Mouse (Mus musculus) liver, adult 2 months (tissue): ENCODE results near the gene Iffo2. TPM values are rescaled to one million over a fixed set of nuclear protein-coding genes. Genes with fewer than 3 reads are reported as not detected.

Experiments used
- DNase-seq: peaks from one replicate; pipeline ENCODE4 v3.0.0-alpha.2; 2011; ENCODE audit warnings: low read depth, low spot score; ENCODE audit errors: extremely low read depth
- H3K27ac ChIP-seq: fragments of 200-500 bp; replicated peaks from 2 replicates; pipeline ENCODE4 v1.5.1; 2012; ENCODE audit warnings: low read depth, mild to moderate bottlenecking, control low read depth, inconsistent platforms, low read length; ENCODE audit not compliant: insufficient read depth
- H3K27me3 ChIP-seq: fragments of 200-500 bp; 2 replicates; pipeline ENCODE4 v1.6.1; 2012; ENCODE audit warnings: mild to moderate bottlenecking, moderate library complexity, low read length, inconsistent platforms; ENCODE audit not compliant: control insufficient read depth, insufficient read depth
- H3K36me3 ChIP-seq: fragments of 200-500 bp; 2 replicates; pipeline ENCODE4 v1.6.1; 2012; ENCODE audit warnings: low read length, inconsistent platforms; ENCODE audit not compliant: control insufficient read depth, insufficient read depth
- H3K4me1 ChIP-seq: fragments of 200-500 bp; 2 replicates; pipeline ENCODE4 v1.6.1; 2011; ENCODE audit warnings: low read length; ENCODE audit not compliant: control insufficient read depth, insufficient read depth
- H3K4me3 ChIP-seq: fragments of 200-500 bp; 2 replicates; pipeline ENCODE4 v1.5.1; 2011; ENCODE audit warnings: low read depth, mild to moderate bottlenecking, control low read depth, low read length, moderate library complexity; ENCODE audit not compliant: insufficient read depth
- H3K79me2 ChIP-seq: fragments of 200-500 bp; 2 replicates; pipeline ENCODE4 v1.6.1; 2012; ENCODE audit warnings: inconsistent platforms, mild to moderate bottlenecking, low read length, moderate library complexity; ENCODE audit not compliant: control insufficient read depth, insufficient read depth
- H3K9ac ChIP-seq: fragments of 200-500 bp; 2 replicates; pipeline ENCODE4 v1.6.1; 2012; ENCODE audit warnings: low read depth, mild to moderate bottlenecking, control low read depth, inconsistent platforms, low read length
- CTCF ChIP-seq: fragments of 200-500 bp; IDR thresholded peaks from 2 replicates; pipeline ENCODE4 v1.5.1; 2011; ENCODE audit warnings: low read depth, low read length, control low read depth
- POLR2A ChIP-seq: fragments of 200-500 bp; IDR thresholded peaks from 2 replicates; pipeline ENCODE4 v1.6.1; 2011; ENCODE audit warnings: low read length, control low read depth; ENCODE audit not compliant: insufficient read depth; ENCODE audit errors: extremely low read depth
- WGBS: fragments of 180-500 bp; shearing (Covaris S2); methylation state at CpG from one replicate; pipeline ENCODE4 v1.1.7; 2018; 5-methylcytosine and 5-hydroxymethylcytosine counted together
- polyA plus RNA-seq: library from polyadenylated mRNA; depleted of rRNA; stranded (reverse); fragments of >200 nt; gene quantifications from 2 replicates; pipeline ENCODE4 v1.2.3, GENCODE M21; 2012
- total RNA-seq: library from RNA; depleted of rRNA; stranded (reverse); fragments of >200 nt; gene quantifications from 2 replicates; pipeline ENCODE4 v1.2.3, GENCODE M21; 2014

Iffo2 gene
- total and polyA plus RNA-seq, 2 experiments, result 4.3 to 7.0 TPM

DNA sequence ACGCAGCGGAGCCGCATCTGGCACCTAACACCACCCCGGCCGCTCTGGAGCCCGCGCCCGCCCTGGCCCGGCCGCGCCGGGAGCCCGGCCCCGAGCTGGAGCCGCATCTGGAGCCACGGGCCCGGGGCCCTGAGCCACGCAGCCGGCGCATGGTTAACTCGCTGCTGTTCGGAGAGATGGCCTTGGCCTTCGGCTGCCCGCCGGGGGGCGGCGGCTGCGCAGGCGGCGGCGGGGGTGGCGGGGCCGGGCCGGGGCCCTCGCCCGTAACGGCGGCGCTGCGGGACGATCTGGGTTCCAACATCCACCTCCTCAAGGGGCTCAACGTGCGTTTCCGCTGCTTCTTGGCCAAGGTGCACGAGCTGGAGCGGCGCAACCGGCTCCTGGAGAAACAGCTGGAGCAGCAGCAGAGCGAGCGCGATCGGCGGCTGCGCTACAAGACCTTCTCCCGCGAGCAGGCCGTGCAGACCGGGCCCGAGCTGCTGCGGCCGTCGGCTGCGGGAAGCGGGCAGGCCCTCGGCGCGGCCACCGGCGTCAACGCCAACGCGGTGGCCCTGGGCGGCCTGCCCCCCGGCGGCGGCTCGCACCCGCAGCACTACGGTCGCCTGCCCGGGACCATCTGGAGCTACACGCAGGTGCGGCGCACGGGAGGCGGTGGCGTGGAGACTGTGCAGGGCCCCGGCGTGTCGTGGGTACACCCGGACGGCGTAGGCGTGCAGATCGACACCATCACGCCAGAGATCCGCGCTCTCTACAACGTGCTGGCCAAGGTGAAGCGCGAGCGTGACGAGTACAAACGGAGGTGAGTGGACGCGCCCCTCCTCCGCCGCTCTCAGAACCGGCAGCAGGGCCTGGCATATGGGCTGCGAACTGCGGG lies 44.7 kb downstream of the Iffo2 start:
- no peaks in the 10 kb centered on the region for H3K27me3 ChIP-seq
- H3K79me2 ChIP-seq, result peaks cover 37% of the 10 kb centered on the region
- DNase-seq, result peak; percentile 45
- peak overlapping the region; percentile 74 for H3K4me3 ChIP-seq
- H3K36me3 ChIP-seq, result no peaks in the 10 kb centered on the region
- H3K9ac ChIP-seq, result peak overlapping the region; percentile 94
- H3K4me1 ChIP-seq, result peaks cover 41% of the 10 kb centered on the region
- under 1% methylated on average over 100 of the region's 111 CpGs for WGBS
- TF ChIP-seq CTCF (no peak), POLR2A (no peak)
- peak overlapping the region; percentile 80 for H3K27ac ChIP-seq

DNA sequence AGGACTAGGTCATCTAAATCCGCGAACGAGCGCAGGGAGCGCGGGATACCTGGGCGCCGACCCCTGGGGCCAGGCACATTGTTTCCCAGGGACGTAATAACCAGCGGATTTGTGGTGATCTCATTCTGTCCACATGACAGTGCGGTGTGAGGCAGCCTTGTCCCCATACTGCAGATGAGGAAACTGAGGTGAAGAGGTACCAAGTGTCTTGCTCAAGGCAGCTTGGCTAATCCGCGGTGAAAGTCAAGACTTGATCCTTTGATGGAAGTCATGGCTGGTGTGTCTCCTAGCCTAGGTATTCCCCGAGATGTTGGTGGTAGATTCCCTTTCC lies 45.3 kb downstream of the Iffo2 start:
- H3K27ac ChIP-seq, result peak overlapping the region; percentile 80
- H3K4me1 ChIP-seq, result peaks cover 46% of the 10 kb centered on the region
- H3K36me3 ChIP-seq, result no peaks in the 10 kb centered on the region
- peak overlapping the region; percentile 94 for H3K9ac ChIP-seq
- 2% methylated on average over 14 of the region's 14 CpGs for WGBS
- peaks cover 40% of the 10 kb centered on the region for H3K79me2 ChIP-seq
- H3K4me3 ChIP-seq, result peak overlapping the region; percentile 74
- peak; percentile 51 for DNase-seq
- TF ChIP-seq POLR2A (no peak), CTCF (no peak)
- no peaks in the 10 kb centered on the region for H3K27me3 ChIP-seq

DNA sequence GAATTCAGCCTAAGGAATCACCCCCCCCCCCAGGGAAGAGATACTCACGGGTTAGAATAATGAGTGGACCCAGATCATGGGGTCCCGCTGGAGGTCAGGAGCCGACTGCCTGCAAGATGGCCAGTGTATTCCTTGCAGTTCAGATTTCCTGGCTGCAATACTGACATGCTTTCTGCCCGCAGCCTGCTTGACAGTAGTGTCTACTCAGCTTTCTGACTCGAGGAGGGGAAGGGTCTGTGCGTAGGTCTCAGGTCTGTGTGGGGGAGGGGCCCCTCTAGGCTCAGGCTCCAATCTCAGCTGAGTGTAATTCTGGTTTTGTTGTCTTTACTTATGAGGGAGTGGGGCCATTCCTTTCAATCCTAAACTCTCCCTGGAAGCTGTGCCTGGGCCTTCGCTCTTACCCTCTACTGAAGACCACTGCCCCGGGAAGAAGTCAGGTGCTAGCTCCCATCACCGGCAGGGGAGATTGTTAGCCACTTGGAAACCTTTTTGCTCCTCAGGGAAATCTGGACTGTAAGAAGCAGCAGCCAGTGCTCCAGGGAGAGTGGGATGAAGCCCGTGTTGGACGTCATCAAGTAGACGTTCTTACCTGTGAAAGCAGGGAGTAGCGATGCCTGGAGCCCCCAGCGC lies 46.0 kb downstream of the Iffo2 start:
- no peak for DNase-seq
- H3K27ac ChIP-seq, result peak overlapping the region; percentile 20; the same call in 1 of the 2 replicates
- H3K4me3 ChIP-seq, result no peak overlapping the region; the same call in 1 of the 2 replicates
- no peaks in the 10 kb centered on the region for H3K36me3 ChIP-seq
- WGBS, result 26% methylated on average over 14 of the region's 14 CpGs
- H3K27me3 ChIP-seq, result no peaks in the 10 kb centered on the region
- peaks cover 53% of the 10 kb centered on the region for H3K4me1 ChIP-seq
- H3K9ac ChIP-seq, result peak overlapping the region; percentile 57
- H3K79me2 ChIP-seq, result peaks cover 41% of the 10 kb centered on the region
- TF ChIP-seq POLR2A, result no peak

DNA sequence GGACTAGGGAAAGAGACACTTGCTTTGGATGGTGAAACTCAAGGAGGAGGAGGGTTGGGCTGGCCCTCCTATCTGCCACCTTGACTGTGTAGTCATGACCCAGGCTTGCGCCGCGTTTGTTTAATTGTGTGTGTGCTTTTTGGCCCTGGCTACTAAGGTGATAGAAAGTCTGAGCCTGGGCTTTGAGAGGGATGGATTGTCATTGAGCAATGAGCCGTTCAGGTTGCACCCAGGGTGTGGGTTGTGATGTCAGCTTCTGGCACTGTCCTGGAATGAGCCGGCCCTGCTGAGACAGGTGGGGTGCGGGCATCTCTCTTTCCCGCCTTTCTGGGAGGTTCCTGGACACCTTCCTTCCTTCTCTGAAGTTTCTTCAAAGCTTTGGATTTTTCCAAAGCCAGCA lies 46.7 kb downstream of the Iffo2 start:
- peaks cover 44% of the 10 kb centered on the region for H3K79me2 ChIP-seq
- 18% methylated on average over 7 of the region's 7 CpGs for WGBS
- no peaks in the 10 kb centered on the region for H3K27me3 ChIP-seq
- H3K4me1 ChIP-seq, result peaks cover 58% of the 10 kb centered on the region
- peak; percentile 91 for DNase-seq
- H3K4me3 ChIP-seq, result no peak overlapping the region
- no peak for TF ChIP-seq POLR2A
- TF ChIP-seq CTCF, result no peak
- no peak overlapping the region; the same call in 1 of the 2 replicates for H3K9ac ChIP-seq
- peak overlapping the region; percentile 20; the same call in 1 of the 2 replicates for H3K27ac ChIP-seq
- H3K36me3 ChIP-seq, result no peaks in the 10 kb centered on the region

DNA sequence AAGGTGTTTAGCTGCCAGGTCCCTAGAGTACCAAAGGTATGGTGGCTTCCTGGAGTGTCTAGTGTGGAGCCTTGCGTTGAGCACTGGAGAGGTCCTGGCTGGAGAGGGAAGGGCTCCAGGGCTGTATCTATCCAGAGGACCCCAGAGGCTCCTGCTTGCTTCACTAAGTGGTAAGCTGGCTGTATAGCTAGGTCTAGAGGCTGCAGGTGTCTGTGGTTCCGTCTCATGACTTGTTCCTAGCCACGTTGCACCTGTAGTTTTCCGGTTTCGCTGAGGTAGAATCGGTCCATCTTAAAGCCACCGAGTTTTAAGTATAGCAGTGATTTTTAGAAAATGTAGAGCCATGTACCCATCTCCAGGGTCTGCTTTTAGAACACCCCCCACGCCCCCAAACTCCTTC lies 48.0 kb downstream of the Iffo2 start:
- Histone ChIP-seq H3K36me3 (no peaks in the 10 kb centered on the region), H3K27me3 (no peaks in the 10 kb centered on the region), H3K79me2 (peaks cover 58% of the 10 kb centered on the region), H3K4me3 (no peak overlapping the region), H3K9ac (no peak overlapping the region), H3K4me1 (peaks cover 68% of the 10 kb centered on the region), H3K27ac (peak overlapping the region; percentile 32; the same call in 1 of the 2 replicates)
- TF ChIP-seq CTCF (no peak), POLR2A (no peak)
- 79% methylated on average over 8 of the region's 8 CpGs for WGBS
- no peak for DNase-seq
